Mouse (Mus musculus) E14TG2a.4 (cell line): Measurements from ENCODE around the gene Ndufs1.

Source experiments
- CTCF ChIP-seq: conservative IDR thresholded peaks from 2 replicates; pipeline ENCODE4 v1.5.1; 2014; ENCODE audit warnings: low read length
- NANOG ChIP-seq: IDR thresholded peaks from 2 replicates; pipeline ENCODE4 v1.6.1; 2014; ENCODE audit warnings: borderline replicate concordance, low read length, mixed read lengths
- POU5F1 ChIP-seq: IDR thresholded peaks from 2 replicates; pipeline ENCODE4 v1.6.1; 2014; ENCODE audit warnings: low read length, borderline replicate concordance

- no peak for TF ChIP-seq CTCF
- no peak for TF ChIP-seq POU5F1
- no peak for TF ChIP-seq NANOG
Measured at GRCm38 (mm10) chr1:63129273-63129672, 47.4 kb downstream of the Ndufs1 start.
